Mouse (Mus musculus) G1E (cell line): ENCODE data around the gene Tmppe. TPM values are rescaled to one million over a fixed set of nuclear protein-coding genes. Genes with fewer than 3 reads are reported as not detected.

Experiments used
- ATAC-seq: 2 replicates; pipeline ENCODE4 v1.8.0; 2016; ENCODE audit warnings: mild to moderate bottlenecking; ENCODE audit not compliant: insufficient number of reproducible peaks, poor library complexity, low FRiP score, severe bottlenecking; ENCODE audit errors: extremely low read depth
- DNase-seq: peaks from one replicate; pipeline ENCODE4 v3.0.0; 2012; ENCODE audit warnings: low spot score
- H3K27me3 ChIP-seq: 2 replicates; pipeline ENCODE4 v1.6.1; 2012; ENCODE audit warnings: mild to moderate bottlenecking, low read length, inconsistent platforms; ENCODE audit not compliant: insufficient read depth
- H3K36me3 ChIP-seq: replicated peaks from 2 replicates; pipeline ENCODE3; 2012; ENCODE audit warnings: mild to moderate bottlenecking, inconsistent platforms
- H3K4me1 ChIP-seq: 2 replicates; pipeline ENCODE4 v1.6.1; 2012; ENCODE audit warnings: low read depth, low read length, inconsistent platforms, mixed read lengths; ENCODE audit not compliant: insufficient read depth
- H3K4me3 ChIP-seq: 2 replicates; pipeline ENCODE4 v1.5.1; 2012; ENCODE audit warnings: low read depth, mild to moderate bottlenecking, inconsistent platforms, low read length, moderate library complexity, mixed read lengths
- H3K9me3 ChIP-seq: replicated peaks from 2 replicates; pipeline ENCODE4 v1.6.1; 2012; ENCODE audit warnings: inconsistent platforms
- CTCF ChIP-seq: IDR thresholded peaks from 2 replicates; pipeline ENCODE4 v1.5.1; 2012; ENCODE audit warnings: low read depth, low read length, inconsistent platforms, mixed read lengths
- GATA1 ChIP-seq: IDR thresholded peaks from 2 replicates; pipeline ENCODE4 v1.6.1; 2012; ENCODE audit warnings: borderline replicate concordance, low read length, inconsistent platforms, mixed read lengths
- GATA2 ChIP-seq: IDR thresholded peaks from 2 replicates; pipeline ENCODE4 v1.6.1; 2012; ENCODE audit warnings: low read depth, low read length, inconsistent platforms, borderline replicate concordance
- POLR2AphosphoS5 ChIP-seq: IDR thresholded peaks from 2 replicates; pipeline ENCODE4 v1.6.1; 2012; ENCODE audit warnings: low read depth, low read length, inconsistent platforms; ENCODE audit not compliant: insufficient replicate concordance
- TAL1 ChIP-seq: conservative IDR thresholded peaks from 2 replicates; pipeline ENCODE4 v1.6.1; 2012; ENCODE audit warnings: low read depth, low read length, inconsistent platforms, mixed read lengths
- polyA plus RNA-seq: library from polyadenylated mRNA; stranded (reverse); fragments of >175 nt; gene quantifications from 2 replicates; pipeline ENCODE4 v1.2.3, GENCODE M21; 2012
- total RNA-seq, 2 experiments: library from RNA; stranded (forward) in 1 of 2; stranded (reverse) in 1 of 2; fragments of 200-1000 nt in 1 of 2; fragments of >200 nt in 1 of 2; fragmentation: Nextera tagmentation in 1 of 2; gene quantifications; 2 replicates each; pipeline ENCODE4 v1.2.3; 2014 to 2017

The Tmppe gene
- total and polyA plus RNA-seq, 3 experiments = 4.6 to 9.8 (median 6.2) TPM

- no peaks in the 10 kb centered on the region for H3K27me3 ChIP-seq
- H3K9me3 ChIP-seq = no peaks in the 10 kb centered on the region
- no peak for DNase-seq
- TF ChIP-seq GATA2 = no peak
- TF ChIP-seq GATA1 = no peak
- TF ChIP-seq CTCF = no peak
- no peak for TF ChIP-seq TAL1
- TF ChIP-seq POLR2AphosphoS5 = no peak
- H3K4me3 ChIP-seq = no peak overlapping the region
- no peaks in the 10 kb centered on the region for H3K4me1 ChIP-seq
- peaks cover 16% of the 10 kb centered on the region for H3K36me3 ChIP-seq
- ATAC-seq = no peak
Observed at GRCm38 (mm10) chr9:114440548-114440947, 39.6 kb downstream of the Tmppe start.

GRCm38 (mm10) chr9:114442225-114442624 lies 41.3 kb downstream of the Tmppe start:
- H3K36me3 ChIP-seq = peaks cover 16% of the 10 kb centered on the region
- no peak overlapping the region for H3K4me3 ChIP-seq
- H3K4me1 ChIP-seq = no peaks in the 10 kb centered on the region
- H3K27me3 ChIP-seq = no peaks in the 10 kb centered on the region
- H3K9me3 ChIP-seq = no peaks in the 10 kb centered on the region
- ATAC-seq (no peak), DNase-seq (no peak)
- TF ChIP-seq TAL1 (no peak), GATA2 (no peak), CTCF (no peak), POLR2AphosphoS5 (no peak), GATA1 (no peak)

GRCm38 (mm10) chr9:114442893-114443292 lies 42.0 kb downstream of the Tmppe start:
- Histone ChIP-seq H3K36me3 (peaks cover 14% of the 10 kb centered on the region), H3K9me3 (no peaks in the 10 kb centered on the region), H3K4me1 (no peaks in the 10 kb centered on the region), H3K27me3 (no peaks in the 10 kb centered on the region), H3K4me3 (no peak overlapping the region)
- ATAC-seq (no peak), DNase-seq (no peak)
- no peak for TF ChIP-seq GATA2
- TF ChIP-seq TAL1 = no peak
- no peak for TF ChIP-seq GATA1
- TF ChIP-seq CTCF = no peak
- TF ChIP-seq POLR2AphosphoS5 = no peak

- H3K4me1 ChIP-seq = no peaks in the 10 kb centered on the region
- TF ChIP-seq POLR2AphosphoS5 (no peak), GATA1 (no peak), CTCF (no peak), TAL1 (no peak), GATA2 (no peak)
- ATAC-seq = no peak
- H3K27me3 ChIP-seq = no peaks in the 10 kb centered on the region
- no peak overlapping the region for H3K4me3 ChIP-seq
- H3K36me3 ChIP-seq = peaks cover 12% of the 10 kb centered on the region
- DNase-seq = no peak
- no peaks in the 10 kb centered on the region for H3K9me3 ChIP-seq
Observed at GRCm38 (mm10) chr9:114443351-114443750, 42.4 kb downstream of the Tmppe start.

- Histone ChIP-seq H3K27me3 (no peaks in the 10 kb centered on the region), H3K9me3 (no peaks in the 10 kb centered on the region), H3K4me3 (no peak overlapping the region), H3K4me1 (peaks cover 6% of the 10 kb centered on the region; the same call in 1 of the 2 replicates), H3K36me3 (peaks cover 2% of the 10 kb centered on the region)
- TF ChIP-seq POLR2AphosphoS5 = no peak
- TF ChIP-seq GATA1 = no peak
- TF ChIP-seq TAL1 = no peak
- no peak for TF ChIP-seq GATA2
- TF ChIP-seq CTCF = no peak
- ATAC-seq (no peak), DNase-seq (no peak)
Observed at GRCm38 (mm10) chr9:114446887-114447286, 46.0 kb downstream of the Tmppe start.

- peaks cover 6% of the 10 kb centered on the region; the same call in 1 of the 2 replicates for H3K4me1 ChIP-seq
- DNase-seq (no peak), ATAC-seq (no peak)
- no peak overlapping the region for H3K4me3 ChIP-seq
- no peaks in the 10 kb centered on the region for H3K36me3 ChIP-seq
- H3K9me3 ChIP-seq = no peaks in the 10 kb centered on the region
- TF ChIP-seq POLR2AphosphoS5 (no peak), TAL1 (no peak), GATA1 (no peak), CTCF (no peak), GATA2 (no peak)
- H3K27me3 ChIP-seq = no peaks in the 10 kb centered on the region
Observed at GRCm38 (mm10) chr9:114448700-114449099, 47.8 kb downstream of the Tmppe start.
